Mouse (Mus musculus) adrenal gland, adult 2 months (tissue): ENCODE measurements around the gene Dvl1. TPM values are rescaled to one million over a fixed set of nuclear protein-coding genes. Genes with fewer than 3 reads are reported as not detected.

Experiments used
- DNase-seq: peaks from one replicate; pipeline ENCODE4 v3.0.0; 2021
- polyA plus RNA-seq: library from polyadenylated mRNA; depleted of rRNA; stranded (reverse); fragments of >200 nt; gene quantifications from 2 replicates; pipeline ENCODE4 v1.2.3, GENCODE M21; 2012
- total RNA-seq, 2 experiments: library from RNA; stranded (reverse); gene quantifications; 2 replicates each; pipeline ENCODE4 v1.2.3; 2021

The Dvl1 gene
- total and polyA plus RNA-seq, 3 experiments = 58.1 to 202 (median 66.7) TPM

DNA sequence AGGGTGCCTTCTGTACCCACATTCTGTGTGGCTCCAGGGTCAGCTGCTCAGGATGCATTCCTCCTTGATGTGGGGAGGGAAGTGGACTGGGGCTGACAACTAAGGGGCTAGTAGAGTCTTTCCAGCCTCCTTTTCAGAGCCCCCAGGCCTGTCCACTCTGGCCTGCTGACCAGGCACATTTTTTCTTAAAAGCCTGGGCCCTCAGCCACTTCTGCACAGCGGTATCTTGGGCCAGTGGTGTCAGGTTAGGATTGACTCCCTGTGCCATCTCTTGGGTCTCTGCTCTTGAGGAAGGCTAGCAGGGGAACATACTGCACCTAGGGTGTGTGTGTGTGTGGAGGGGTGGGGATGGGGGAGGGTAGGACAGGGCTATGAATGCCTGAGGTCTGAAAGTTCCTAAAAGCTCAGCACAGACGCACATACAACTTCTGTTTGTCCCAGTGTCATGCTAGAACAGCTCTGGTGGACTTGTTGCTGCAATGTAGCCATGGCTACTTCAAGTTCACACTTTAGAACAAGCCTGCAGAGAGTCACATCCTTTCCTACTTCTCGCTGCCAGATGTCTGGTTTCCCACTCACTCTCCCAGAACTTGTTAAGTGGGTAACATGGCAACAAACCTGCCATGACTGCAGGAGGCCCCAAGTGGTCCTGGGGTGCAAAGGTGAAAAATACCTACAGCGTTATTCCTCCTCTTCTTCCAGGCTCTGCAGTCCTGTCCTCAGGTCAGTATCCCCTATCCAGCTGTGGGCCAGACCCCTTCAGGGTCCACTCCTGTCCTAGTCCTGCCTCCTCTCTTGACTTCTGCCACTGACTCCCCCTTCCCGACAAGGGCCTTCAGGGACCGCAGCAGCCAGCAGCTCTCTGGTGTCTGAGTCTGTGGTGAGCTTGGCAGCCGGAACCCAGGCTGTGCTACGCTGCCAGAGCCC, 6.9 kb upstream of the Dvl1 start:
- DNase-seq = no peak

DNA sequence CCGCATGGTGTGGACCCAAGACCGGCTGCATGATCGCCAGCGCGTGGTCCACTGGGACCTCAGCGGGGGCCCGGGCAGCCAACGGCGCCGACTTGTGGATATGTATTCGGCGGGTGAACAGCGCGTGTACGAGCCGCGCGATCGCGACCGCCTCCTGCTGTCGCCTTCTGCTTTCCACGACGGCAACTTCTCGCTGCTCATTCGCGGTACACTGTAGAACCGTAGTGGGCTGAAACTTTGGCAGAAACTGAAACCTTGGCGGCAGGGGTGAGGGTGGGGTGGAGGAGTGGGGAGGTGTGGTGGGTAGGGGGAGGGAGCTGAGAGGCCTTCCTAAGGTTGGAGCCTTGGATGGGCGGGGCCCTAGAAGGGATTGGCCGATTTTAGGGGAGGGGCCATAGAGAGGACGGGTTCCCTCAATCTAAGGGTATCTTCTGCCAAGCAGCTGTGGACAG, 6.2 kb upstream of the Dvl1 start:
- peak; percentile 86 for DNase-seq

DNA sequence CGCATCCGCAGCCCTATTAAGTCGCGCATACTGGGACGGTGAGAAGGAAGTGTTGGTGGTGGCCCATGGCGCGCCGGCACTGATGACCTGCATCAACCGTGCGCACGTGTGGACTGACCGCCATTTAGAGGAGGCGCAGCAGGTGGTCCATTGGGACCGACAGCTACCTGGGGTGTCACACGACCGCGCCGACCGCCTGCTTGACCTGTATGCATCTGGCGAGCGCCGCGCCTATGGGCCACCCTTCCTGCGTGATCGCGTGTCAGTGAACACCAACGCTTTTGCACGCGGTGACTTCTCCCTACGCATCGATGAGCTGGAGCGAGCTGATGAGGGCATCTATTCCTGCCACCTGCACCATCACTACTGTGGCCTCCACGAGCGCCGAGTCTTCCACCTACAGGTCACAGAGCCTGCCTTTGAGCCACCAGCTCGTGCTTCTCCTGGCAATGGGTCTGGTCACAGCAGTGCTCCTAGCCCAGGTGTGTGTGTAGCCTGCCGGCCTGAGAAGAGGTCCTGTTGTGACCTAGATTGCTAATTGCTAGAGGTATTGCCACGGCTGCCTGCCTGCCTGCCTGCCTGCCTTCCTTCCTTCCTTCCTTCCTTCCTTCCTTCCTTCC, 5.4 kb upstream of the Dvl1 start:
- no peak for DNase-seq

DNA sequence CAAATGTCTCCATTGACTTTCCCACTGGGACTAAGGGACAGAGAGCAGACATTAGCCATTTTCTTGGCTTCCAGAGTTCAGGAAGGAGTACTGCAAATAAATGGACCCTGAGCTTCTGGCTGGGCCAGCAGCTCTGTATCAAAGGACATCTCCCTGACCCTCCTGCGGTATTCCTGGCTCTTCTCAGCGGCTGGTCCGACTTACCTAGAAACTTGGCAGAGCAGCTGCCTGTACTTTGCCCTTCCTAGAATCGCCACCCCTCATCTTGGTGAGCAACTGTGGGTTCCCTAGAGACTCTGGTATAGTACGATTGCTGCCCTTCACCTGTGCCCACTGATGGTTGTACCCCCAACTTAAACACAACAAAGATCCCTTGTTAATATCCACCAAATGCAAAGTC, 4.0 kb upstream of the Dvl1 start:
- DNase-seq = no peak

DNA sequence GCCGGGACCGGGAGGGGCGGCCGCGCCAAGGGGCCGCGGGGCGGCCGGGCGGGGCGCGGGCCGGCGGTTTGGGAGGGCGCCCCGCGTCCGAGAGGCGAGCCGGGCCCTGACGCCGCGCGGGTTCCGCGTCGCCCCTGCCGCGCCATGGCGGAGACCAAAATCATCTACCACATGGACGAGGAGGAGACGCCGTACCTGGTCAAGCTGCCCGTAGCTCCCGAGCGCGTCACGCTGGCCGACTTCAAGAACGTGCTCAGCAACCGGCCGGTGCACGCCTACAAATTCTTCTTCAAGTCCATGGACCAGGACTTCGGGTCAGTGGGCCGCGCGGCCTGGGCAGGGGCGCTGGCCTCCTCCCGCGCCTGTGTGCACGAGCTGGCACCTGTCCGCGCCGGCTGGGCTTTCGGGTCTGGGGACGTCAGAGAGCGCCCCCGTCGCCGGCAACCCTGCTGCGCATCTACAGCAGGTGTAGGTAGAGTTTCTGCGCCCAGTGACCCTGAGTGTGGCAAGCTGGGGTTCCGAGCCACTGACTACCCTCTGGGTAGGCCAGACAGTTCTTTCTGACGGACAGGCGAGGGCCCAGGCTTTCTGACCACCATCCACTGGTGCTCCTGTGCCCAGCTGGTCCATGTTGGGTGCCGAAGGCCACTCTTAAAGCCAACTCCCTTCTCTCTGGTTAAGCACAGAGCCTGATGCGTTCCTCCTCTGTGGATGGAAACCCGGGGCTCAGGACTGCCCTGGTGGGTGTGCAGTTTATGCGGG, 570 bp downstream of the Dvl1 start:
- peak; percentile 54 for DNase-seq

DNA sequence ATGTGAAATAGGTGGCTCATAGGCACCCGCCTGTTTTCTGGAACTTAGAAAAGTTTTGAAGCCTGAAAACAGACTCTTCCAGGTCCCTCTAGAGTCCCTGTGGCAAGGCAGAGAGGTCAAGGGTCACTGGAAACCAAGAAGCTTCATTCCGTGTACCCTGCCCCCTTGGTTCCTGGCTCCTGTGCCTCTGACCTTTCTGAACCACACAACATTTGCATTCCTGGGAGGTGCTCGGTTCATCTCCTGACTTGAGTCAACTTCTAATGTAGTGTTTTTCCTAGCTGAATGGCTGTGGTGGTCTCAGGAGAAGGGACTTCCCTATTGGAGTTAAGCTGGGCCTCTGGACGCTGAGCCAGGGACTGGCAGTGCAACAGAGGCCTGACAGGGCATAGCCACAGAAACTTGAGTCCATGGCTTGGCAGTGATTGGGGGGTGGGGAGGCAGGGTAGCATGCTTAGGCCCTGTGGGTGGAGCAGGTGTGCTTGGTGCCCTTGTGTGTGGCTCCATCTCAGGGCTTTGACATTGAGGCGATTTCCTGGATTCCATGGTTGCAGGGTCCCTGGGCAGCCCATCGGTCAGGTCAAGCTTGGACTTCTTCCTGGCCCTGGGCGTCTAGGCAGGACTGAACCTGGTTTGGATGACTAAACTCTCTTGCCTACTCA, 1.4 kb downstream of the Dvl1 start:
- DNase-seq = no peak

DNA sequence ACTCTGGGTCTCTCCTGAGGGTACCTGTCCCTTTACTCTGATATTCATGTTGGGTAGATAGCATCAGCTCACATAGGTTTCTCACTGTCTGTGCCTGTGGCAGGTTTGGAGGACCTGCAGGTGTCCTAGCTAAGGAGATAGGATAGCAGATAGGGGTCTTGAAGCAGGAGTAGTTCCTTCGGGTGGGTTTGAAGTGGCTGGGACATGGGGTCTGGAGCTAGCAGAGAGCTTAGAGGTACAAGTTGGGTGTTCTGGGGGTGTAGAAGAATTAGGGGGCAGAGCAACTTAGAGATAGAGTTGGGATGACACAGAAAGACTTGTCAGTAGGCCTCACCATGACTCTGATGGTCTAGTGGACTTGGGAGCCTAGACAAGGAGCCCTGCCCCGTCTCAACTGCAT, 2.2 kb downstream of the Dvl1 start:
- DNase-seq = no peak

DNA sequence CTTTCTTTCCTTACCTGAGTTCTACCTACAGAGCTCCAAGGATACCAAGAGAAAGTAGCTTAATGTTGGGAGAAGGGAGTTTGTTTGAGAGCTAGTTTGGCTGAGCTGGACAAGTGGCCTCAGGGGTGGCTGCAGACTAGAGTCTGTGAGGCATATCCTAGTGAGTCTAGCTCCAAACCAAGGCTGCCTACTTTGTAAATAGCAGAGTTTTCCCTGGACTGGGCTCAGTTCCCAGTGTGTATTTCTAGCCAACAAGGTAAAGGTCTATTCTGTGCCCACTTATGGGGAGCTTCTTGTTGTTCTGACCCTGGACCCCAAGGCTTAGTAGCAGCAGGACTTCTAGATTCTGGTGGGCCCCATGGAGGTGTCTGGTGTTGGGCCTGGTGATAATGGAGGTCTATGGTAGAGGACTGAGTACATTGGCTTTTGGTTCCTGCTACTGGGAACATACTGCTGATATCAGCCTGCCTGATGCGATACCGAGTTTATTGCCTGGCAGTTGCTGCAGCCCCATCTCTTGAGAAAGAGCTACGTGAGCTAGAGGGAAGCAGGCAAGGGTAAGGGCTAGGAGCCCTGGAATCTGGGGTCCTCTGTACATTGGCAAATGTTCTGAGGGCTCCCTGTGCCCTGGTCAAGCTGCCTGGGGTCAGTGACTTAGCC, 2.7 kb downstream of the Dvl1 start:
- DNase-seq = no peak

DNA sequence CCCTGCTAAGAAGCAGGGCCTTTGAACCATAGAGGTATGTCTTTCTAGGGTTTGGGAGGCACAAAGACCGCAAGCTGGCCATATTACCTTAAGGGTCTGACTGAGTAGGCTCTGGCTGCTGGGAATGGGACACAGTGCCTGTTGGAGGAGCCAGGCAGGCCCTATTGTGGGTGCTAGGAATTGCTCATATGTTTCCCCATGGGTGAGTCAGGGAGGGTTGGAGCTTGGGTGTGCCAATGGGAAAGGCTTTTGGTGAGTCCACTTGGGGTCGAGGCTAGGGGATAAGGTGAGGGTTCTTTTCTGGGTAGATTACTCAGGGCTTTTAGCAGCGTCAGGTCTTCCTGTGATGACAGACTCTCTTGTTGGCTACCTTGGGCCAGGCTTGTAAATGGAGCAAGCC, 4.2 kb downstream of the Dvl1 start:
- peak; percentile 77 for DNase-seq

DNA sequence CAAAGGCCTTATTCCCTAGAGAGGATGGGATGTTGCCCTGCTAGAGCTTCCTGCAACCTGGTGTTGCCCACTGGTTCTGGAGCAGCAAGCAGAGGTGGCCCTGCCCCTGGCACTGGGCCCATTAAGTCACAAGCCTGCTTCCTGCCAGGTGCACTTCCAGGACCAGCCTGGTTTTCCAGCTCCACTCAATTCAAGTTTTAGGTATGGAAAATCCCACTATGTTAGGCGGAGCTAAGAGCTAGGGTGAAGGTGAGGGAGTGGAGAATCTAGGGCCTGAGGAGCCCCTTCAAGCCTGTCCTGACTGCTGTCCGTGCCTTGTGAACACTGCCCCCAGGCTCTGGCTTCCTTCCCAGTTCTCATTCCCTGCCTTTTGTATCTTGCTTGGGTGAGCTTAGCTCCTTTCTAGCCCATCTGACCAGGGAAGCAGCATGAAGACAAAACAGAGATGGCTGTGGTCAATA, 4.8 kb downstream of the Dvl1 start:
- DNase-seq = no peak

DNA sequence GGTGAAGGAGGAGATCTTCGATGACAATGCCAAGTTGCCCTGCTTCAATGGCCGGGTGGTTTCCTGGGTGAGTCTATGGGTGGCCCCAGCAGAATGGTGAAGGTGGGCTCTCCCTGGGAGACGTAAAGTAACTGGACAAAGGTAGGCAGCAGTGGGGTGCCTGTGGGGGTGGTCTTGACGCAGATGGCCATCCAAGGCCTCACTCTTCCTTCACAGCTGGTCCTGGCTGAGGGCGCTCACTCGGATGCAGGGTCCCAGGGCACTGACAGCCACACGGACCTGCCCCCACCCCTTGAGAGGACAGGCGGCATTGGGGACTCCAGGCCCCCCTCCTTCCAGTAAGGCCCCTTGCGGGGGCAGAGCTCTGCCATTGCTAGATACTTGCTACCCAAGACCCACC, 6.2 kb downstream of the Dvl1 start:
- DNase-seq = no peak

DNA sequence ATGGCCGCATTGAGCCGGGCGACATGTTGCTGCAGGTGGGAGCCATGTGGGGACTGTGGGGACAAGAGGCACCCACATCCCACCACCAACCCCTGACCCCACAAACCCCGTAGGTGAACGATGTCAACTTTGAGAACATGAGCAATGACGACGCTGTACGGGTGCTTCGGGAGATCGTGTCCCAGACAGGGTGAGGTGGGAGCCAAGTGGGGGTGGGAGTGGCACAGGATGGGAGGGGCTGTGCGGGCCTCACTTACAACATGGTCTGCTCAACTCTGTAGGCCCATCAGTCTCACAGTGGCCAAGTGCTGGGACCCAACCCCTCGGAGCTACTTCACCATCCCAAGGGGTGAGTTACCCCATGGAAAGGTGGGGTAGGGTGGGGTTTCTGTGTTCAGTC, 7.8 kb downstream of the Dvl1 start:
- DNase-seq = no peak

DNA sequence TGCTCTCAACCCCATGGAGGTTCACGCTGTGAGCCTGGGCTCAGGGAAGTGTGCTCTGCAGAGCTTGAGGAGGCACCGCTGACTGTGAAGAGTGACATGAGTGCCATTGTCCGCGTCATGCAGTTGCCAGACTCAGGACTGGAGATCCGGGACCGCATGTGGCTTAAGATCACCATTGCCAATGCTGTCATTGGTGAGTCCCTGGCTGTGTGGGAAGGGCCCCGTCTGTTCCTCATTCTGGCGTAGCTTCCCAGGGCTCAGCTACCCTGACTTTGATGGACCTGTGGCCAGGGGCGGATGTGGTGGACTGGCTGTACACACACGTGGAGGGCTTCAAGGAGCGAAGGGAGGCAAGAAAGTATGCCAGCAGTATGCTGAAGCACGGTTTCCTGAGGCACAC, 8.9 kb downstream of the Dvl1 start:
- DNase-seq = no peak

DNA sequence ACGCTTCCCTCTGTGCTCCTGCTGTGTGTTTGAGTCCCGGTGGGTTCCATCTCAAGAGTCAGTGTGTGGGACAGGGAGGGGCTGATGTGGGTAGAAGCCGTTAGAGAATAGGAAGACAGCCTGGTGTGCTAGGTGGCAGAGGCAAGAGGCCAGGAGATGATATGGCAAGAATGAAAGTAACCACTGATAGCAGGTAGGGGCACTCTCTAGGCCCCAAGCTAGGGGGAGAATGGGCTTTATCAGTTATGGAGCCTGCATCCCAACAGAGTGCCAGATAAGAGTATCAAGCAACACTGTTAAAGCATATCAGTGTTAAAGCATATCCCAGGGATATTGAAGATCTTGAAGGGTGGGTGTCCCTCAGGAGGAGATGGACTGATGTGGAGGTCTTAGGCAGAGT, 9.7 kb downstream of the Dvl1 start:
- no peak for DNase-seq

DNA sequence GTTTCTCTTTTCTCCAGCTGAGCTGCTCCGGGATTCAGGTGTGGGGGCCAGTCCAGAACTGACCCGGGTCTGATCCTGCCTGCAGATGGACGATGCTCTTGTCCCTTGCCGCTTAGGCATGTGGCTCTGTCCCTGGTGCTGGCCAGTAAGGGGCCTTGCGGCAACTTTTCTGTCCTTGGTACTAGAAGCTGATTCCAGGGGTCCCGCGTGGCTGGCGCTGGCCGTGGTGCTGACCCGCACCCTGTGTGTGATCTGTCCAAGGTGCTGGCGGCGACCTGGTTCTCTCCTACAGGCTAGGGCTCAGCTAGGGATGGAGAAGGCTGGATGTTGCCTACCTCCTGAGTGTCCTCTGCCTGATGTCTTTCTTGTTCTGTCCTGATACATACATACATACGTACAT, 12.1 kb downstream of the Dvl1 start:
- DNase-seq = no peak

DNA sequence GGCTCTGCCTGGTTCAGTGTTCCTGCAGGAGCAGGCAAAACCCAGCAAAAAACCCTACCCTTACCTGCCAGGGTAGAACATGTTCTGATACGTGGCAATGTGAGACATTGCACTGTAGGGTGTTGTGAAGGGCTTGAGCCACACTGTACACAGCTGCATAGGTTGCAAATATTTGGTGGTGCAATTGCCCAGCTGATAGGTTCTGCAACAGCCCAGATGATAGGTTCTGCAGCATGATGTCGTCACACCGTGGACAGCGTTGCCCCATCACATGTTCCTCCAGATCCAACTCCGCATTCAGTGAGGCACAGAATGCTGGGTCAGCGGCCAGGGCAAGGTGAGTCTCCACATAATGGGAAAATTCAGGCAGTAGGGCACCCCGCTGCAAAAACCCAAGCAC, 14.6 kb downstream of the Dvl1 start:
- DNase-seq = no peak

DNA sequence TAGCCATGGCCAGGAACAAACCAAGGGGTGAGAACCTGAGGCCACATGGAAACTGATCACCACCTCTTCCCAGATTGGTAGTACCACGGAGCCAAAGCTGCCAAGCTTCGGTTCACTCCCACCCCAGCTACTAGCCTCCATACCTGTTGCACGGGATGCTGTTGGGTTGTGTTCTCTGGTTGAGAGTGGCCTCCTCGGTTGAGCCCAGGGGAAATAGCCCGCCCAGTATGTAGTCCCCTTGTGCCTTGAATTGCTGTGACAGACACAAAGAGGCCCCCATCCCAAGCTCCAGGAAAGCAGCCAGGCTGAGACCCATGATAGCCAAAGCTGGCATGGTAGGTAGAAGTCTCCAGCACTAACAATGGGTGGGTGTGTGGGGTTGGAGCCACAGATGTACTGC, 15.8 kb downstream of the Dvl1 start, which contains the start of gene Tas1r3:
TSS of gene Tas1r3 (minus strand) at position 362 of the 400 bp plus-strand sequence.
- no peak for DNase-seq

DNA sequence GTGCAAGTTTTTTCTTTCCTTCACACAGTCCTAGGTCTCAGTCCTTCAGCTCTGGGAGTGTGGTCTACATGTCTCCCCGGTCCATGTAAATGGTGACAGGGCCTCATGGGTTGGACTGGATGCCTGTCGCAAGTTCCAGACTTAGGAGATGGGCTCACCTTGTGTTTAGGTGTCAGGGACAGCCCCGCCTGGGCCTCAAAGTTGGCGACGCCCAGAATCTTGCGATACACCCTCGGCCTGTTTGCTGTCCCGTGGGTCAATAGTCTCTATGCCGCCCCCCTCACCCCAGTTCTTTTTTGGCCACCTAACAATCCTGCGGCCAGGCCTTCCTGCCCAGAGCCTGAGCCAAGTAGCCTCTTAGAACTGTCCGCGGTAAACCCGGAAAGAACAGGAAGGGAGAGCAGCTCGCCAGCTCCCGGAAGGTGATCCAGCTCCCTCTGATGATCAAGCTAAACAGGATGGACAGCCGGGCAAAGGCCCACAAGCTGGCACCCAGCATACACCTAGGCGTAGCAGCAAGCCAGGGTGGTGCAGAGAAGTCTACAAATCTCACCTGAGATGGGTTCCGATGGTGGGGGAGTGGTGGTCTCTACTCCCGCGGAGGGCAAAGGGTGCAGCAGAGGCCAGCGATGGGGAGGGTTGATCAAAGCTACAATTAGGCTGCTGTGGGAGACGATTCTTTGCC, 21.6 kb downstream of the Dvl1 start:
- DNase-seq = no peak

DNA sequence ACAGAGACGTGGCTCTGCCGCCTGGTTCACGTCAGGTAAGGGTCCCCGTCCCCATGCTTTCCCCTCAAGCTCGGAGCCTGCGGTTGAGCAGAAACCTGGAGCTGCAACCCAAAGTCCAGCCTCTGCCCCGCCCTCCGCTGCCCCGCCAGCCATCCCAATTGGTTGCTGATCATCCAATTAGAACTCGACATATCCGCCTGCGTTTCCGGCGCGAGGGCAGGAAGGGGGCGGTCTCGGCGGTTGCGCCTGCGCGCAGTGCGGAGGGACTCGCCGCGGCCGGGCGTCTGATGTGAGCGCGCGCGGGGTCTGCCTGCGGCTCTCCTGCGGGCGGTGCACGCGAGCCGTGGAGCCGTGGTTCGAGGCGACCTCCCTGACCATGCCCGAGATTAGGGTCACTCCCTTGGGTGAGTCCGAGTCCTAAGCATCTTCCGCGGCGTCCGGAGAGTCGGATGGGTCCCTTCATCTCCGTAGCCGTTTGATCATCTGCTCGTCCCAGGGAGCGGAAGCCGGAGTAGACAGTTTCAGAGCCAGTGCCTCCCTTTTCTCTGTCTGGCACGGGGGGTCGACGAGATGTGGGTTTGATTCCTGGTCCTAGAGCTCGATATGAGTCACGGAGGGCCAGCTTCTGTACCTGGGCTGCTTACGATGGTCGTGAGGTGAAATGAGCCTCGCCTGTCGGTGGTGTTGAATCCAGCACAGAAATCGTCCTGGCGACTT, 22.3 kb downstream of the Dvl1 start, which contains the start of the genes Cptp and Ints11:
TSS of gene Cptp (minus strand) at position 124 of the 717 bp plus-strand sequence.
TSS of gene Ints11 (plus strand) at position 230 of the 717 bp plus-strand sequence.
- DNase-seq = peak; percentile 99

DNA sequence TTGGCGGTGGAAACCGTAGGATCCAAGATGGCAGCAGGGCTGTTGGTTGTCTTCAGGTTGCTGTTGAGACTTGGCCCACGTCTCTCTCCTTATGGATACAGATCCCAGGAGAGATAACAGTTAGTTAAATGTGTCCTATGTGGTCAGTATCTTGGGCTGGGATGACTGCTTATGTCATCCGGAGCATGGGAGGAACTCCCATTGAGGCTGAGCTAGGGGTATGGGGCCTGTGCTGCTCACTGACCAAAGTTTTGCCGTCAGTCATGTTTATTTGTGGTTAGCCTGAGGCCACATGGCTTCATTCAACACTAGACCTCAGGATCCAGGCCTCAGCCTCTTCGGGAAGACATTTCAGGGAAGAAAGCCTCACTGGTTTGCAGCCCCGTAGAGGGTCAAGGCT, 24.2 kb downstream of the Dvl1 start:
- DNase-seq = no peak
